12 mouse cellular contexts compared by ENCODE assay signal in the genomic region with DNA sequence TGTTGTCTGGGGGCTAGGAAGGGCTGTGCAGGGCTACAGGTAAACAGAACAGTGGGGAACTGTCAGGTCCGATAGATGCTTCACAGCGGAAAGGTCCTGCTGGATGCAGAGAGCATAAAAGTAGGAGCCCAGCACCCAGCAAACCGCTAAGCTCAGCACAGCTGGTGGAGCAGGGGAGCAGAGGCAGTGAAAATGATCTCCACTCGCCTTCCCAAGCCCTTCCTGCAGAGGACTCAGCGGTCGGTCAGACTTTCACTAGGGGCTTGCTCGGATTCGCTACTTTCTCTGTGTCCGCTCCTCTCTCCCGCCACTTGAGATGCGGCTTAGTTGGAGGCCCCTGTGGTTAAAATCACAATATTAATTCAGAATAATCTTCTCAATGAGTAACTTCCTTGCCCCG. TPM values are rescaled to one million over a fixed set of nuclear protein-coding genes. Genes with fewer than 3 reads are reported as not detected.
DNase-seq lines count a peak whose midpoint lies in the region; ATAC-seq lines count a peak whose summit lies in the region.
"Had no signal": no experiment of that assay in that cellular context is flagged by ENCODE, and none has a peak within 500 bp of the region (broad histone marks: within the 10 kb centered on the region; RNA-seq: fewer than 3 reads in every experiment).

No protein-coding gene starts in this region.

- no peaks in the 10 kb centered on the region for H3K27me3 ChIP-seq in heart, embryonic 15.5 days
- H3K27me3 ChIP-seq in midbrain, embryonic 12.5 days, result no peaks in the 10 kb centered on the region
- H3K27me3 ChIP-seq in midbrain, embryonic 10.5 days (ENCODE audit: low read depth, poor library complexity, severe bottlenecking), result peaks cover 14% of the 10 kb centered on the region
- peaks cover 6% of the 10 kb centered on the region for H3K27me3 ChIP-seq in embryonic facial prominence, embryonic 13.5 days
- no peaks in the 10 kb centered on the region for H3K27me3 ChIP-seq in stomach, embryonic 15.5 days (replicated peaks)
- H3K27me3 ChIP-seq: lung, embryonic 15.5 days had no signal

- ATAC-seq in heart, embryonic 15.5 days (replicated peaks; ENCODE audit: insufficient number of reproducible peaks, insufficient read depth, low FRiP score, low read depth), result no peak
- no peak for ATAC-seq in midbrain, embryonic 12.5 days (ENCODE audit: low FRiP score, low read depth)
- no peak for ATAC-seq in embryonic facial prominence, embryonic 13.5 days (ENCODE audit: insufficient number of reproducible peaks, insufficient read depth, low FRiP score, low TSS enrichment, low read depth)
- no peak for ATAC-seq in stomach, embryonic 15.5 days (ENCODE audit: insufficient read depth, low FRiP score, low read depth)
- ATAC-seq: CD4-positive, CD25-positive, alpha-beta regulatory T cell, adult 4 months had no signal

- no peaks in the 10 kb centered on the region for H3K4me1 ChIP-seq in heart, embryonic 15.5 days (replicated peaks)
- H3K4me1 ChIP-seq in midbrain, embryonic 12.5 days, result no peaks in the 10 kb centered on the region
- peaks cover 23% of the 10 kb centered on the region for H3K4me1 ChIP-seq in midbrain, embryonic 10.5 days
- peaks cover 23% of the 10 kb centered on the region for H3K4me1 ChIP-seq in embryonic facial prominence, embryonic 13.5 days
- 0 out of 2 replicates have a peak, but pooled peaks cover 4% of the 10 kb centered on the region for H3K4me1 ChIP-seq in stomach, embryonic 15.5 days
- H3K4me1 ChIP-seq: lung, embryonic 15.5 days had no signal

- H3K4me3 ChIP-seq in heart, embryonic 15.5 days, result no peak overlapping the region
- H3K4me3 ChIP-seq in midbrain, embryonic 12.5 days, result no peak overlapping the region
- H3K4me3 ChIP-seq in midbrain, embryonic 10.5 days, result no peak overlapping the region
- H3K4me3 ChIP-seq in embryonic facial prominence, embryonic 13.5 days, result no peak overlapping the region
- H3K4me3 ChIP-seq in stomach, embryonic 15.5 days (replicated peaks), result no peak overlapping the region
- H3K4me3 ChIP-seq: lung, embryonic 15.5 days; megakaryocyte, embryonic 14.5 days had no signal

- H3K9ac ChIP-seq in heart, embryonic 15.5 days, result no peak overlapping the region
- H3K9ac ChIP-seq in midbrain, embryonic 12.5 days (replicated peaks), result no peak overlapping the region
- H3K9ac ChIP-seq in embryonic facial prominence, embryonic 13.5 days, result peak overlapping the region; percentile 27; the same call in 1 of the 2 replicates
- no peak overlapping the region for H3K9ac ChIP-seq in stomach, embryonic 15.5 days
- H3K9ac ChIP-seq: lung, embryonic 15.5 days had no signal

- no peak overlapping the region for H3K27ac ChIP-seq in heart, embryonic 15.5 days
- H3K27ac ChIP-seq in midbrain, embryonic 12.5 days (replicated peaks), result no peak overlapping the region
- no peak overlapping the region for H3K27ac ChIP-seq in midbrain, embryonic 10.5 days (replicated peaks)
- H3K27ac ChIP-seq in embryonic facial prominence, embryonic 13.5 days, result no peak overlapping the region
- H3K27ac ChIP-seq in stomach, embryonic 15.5 days, result no peak overlapping the region
- H3K27ac ChIP-seq: lung, embryonic 15.5 days had no signal

- DNase-seq in heart, adult 8-10 months (ENCODE audit: low spot score), result no peak
- DNase-seq in midbrain, embryonic 10.5 days (ENCODE audit: low spot score), result no peak
- DNase-seq in spleen, adult 12 weeks (ENCODE audit: low spot score), result no peak
- DNase-seq: cerebellum, adult 9-11 months; thymus, postnatal 4 days had no signal

- H3K9me3 ChIP-seq in heart, embryonic 15.5 days (replicated peaks), result no peaks in the 10 kb centered on the region
- H3K9me3 ChIP-seq in midbrain, embryonic 12.5 days, result no peaks in the 10 kb centered on the region
- H3K9me3 ChIP-seq in midbrain, embryonic 10.5 days (replicated peaks), result no peaks in the 10 kb centered on the region
- H3K9me3 ChIP-seq in embryonic facial prominence, embryonic 13.5 days, result no peaks in the 10 kb centered on the region
- no peaks in the 10 kb centered on the region for H3K9me3 ChIP-seq in stomach, embryonic 15.5 days
- H3K9me3 ChIP-seq: lung, embryonic 15.5 days had no signal

- 28% methylated on average over 12 of the region's 12 CpGs for WGBS in heart, embryonic 15.5 days
- WGBS in midbrain, embryonic 12.5 days, result 14% methylated on average over 12 of the region's 12 CpGs
- WGBS in midbrain, embryonic 10.5 days, result 12% methylated on average over 12 of the region's 12 CpGs
- WGBS in embryonic facial prominence, embryonic 13.5 days, result 6% methylated on average over 12 of the region's 12 CpGs
- WGBS in stomach, embryonic 15.5 days, result 24% methylated on average over 12 of the region's 12 CpGs

- H3K4me2 ChIP-seq in heart, embryonic 15.5 days, result peak overlapping the region; percentile 22; the same call in 1 of the 2 replicates
- H3K4me2 ChIP-seq in midbrain, embryonic 12.5 days (replicated peaks), result peak overlapping the region; percentile 25; the same call in 1 of the 2 replicates
- H3K4me2 ChIP-seq in embryonic facial prominence, embryonic 13.5 days, result peak overlapping the region; percentile 48
- peak overlapping the region; percentile 29 for H3K4me2 ChIP-seq in stomach, embryonic 15.5 days
- H3K4me2 ChIP-seq: lung, embryonic 15.5 days had no signal

- no peaks in the 10 kb centered on the region for H3K36me3 ChIP-seq in heart, embryonic 15.5 days
- H3K36me3 ChIP-seq in midbrain, embryonic 12.5 days, result no peaks in the 10 kb centered on the region
- no peaks in the 10 kb centered on the region for H3K36me3 ChIP-seq in midbrain, embryonic 10.5 days
- no peaks in the 10 kb centered on the region for H3K36me3 ChIP-seq in embryonic facial prominence, embryonic 13.5 days
- no peaks in the 10 kb centered on the region for H3K36me3 ChIP-seq in stomach, embryonic 15.5 days
- H3K36me3 ChIP-seq: lung, embryonic 15.5 days had no signal

RNA-seq across cellular contexts. Expression of a gene that starts 45.4 kb away (rescaled TPM):
- 5.8 and 8.7 TPM in 2 replicates for polyA plus RNA-seq in heart, embryonic 15.5 days (2015; fragmentation: Nextera tagmentation; extraction: Ambion mirVana)
- total RNA-seq in heart, adult 8-10 months (2022), result 1 to 10 TPM; 1.3 to 3.3 (median 1.6) TPM
- polyA plus RNA-seq in midbrain, embryonic 12.5 days (2016; fragmentation: Nextera tagmentation; extraction: Ambion mirVana), result 15.1 and 15.6 TPM in 2 replicates
- 13.0 and 14.5 TPM in 2 replicates for polyA plus RNA-seq in midbrain, embryonic 10.5 days (2016; fragmentation: Nextera tagmentation; extraction: Ambion mirVana)
- polyA plus RNA-seq in embryonic facial prominence, embryonic 13.5 days (2015; fragmentation: Nextera tagmentation; extraction: Ambion mirVana), result 19.6 and 23.6 TPM in 2 replicates
- 10.4 and 13.8 TPM in 2 replicates for polyA plus RNA-seq in stomach, embryonic 15.5 days (2015; fragmentation: Nextera tagmentation; extraction: Ambion mirVana)

RNA-seq across cellular contexts. Expression of a gene that starts 47.2 kb away (rescaled TPM):
- polyA plus RNA-seq in heart, embryonic 15.5 days (2015; fragmentation: Nextera tagmentation; extraction: Ambion mirVana), result 55.1 and 60.2 TPM in 2 replicates
- total RNA-seq in heart, adult 8-10 months (2022), result 10 to 100 TPM; 35.9 to 39.0 (median 38.0) TPM
- 111 and 112 TPM in 2 replicates for polyA plus RNA-seq in midbrain, embryonic 12.5 days (2016; fragmentation: Nextera tagmentation; extraction: Ambion mirVana)
- polyA plus RNA-seq in midbrain, embryonic 10.5 days (2016; fragmentation: Nextera tagmentation; extraction: Ambion mirVana), result 82.1 and 84.6 TPM in 2 replicates
- 122 and 126 TPM in 2 replicates for polyA plus RNA-seq in embryonic facial prominence, embryonic 13.5 days (2015; fragmentation: Nextera tagmentation; extraction: Ambion mirVana)
- polyA plus RNA-seq in stomach, embryonic 15.5 days (2015; fragmentation: Nextera tagmentation; extraction: Ambion mirVana), result 105 and 114 TPM in 2 replicates
